24 mouse cellular contexts compared by ENCODE assay signal in the genomic region with DNA sequence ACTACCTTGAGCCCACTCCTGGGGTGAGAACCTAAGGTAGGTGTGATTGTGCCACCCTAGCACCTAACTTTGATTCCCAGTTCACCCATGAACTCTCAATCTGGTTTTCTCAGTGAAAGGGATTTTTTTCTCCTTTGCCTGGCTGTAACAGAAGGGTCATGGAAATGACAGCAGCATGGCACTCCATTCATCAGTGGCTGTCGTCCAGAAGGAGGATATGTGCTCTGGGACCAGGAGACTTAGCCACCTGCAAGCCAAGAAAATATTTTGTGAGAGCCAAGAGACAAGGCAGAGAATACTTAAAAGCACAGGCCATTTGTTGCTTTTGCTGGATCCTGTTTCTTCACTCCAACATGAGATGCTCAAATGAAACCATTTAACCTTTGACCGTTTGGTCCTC. TPM values are rescaled to one million over a fixed set of nuclear protein-coding genes. Genes with fewer than 3 reads are reported as not detected.
"Had no signal": no experiment of that assay in that cellular context is flagged by ENCODE, and none has a peak within 500 bp of the region (broad histone marks: within the 10 kb centered on the region; RNA-seq: fewer than 3 reads in every experiment).

No protein-coding gene starts in this region.

- H3K27ac ChIP-seq: liver, embryonic 15.5 days; lung, embryonic 15.5 days; macrophage; midbrain, embryonic 12.5 days; midbrain, embryonic 15.5 days; neural tube, embryonic 12.5 days; stomach, embryonic 15.5 days; stomach, postnatal 0 days had no signal

- H3K9ac ChIP-seq: liver, embryonic 15.5 days; liver, postnatal 0 days; lung, embryonic 15.5 days; midbrain, embryonic 12.5 days; midbrain, embryonic 15.5 days; neural tube, embryonic 12.5 days; stomach, embryonic 15.5 days had no signal

- H3K4me1 ChIP-seq: liver, embryonic 15.5 days; megakaryocyte, embryonic 14.5 days; neural tube, embryonic 12.5 days; stomach, embryonic 15.5 days had no signal

- H3K9me3 ChIP-seq: liver, embryonic 15.5 days; lung, embryonic 15.5 days; megakaryocyte, embryonic 14.5 days; midbrain, embryonic 12.5 days; midbrain, embryonic 15.5 days; neural tube, embryonic 12.5 days; stomach, embryonic 15.5 days had no signal

- H3K4me2 ChIP-seq: liver, embryonic 15.5 days; lung, embryonic 15.5 days; midbrain, embryonic 12.5 days; midbrain, embryonic 15.5 days; neural tube, embryonic 12.5 days; stomach, embryonic 15.5 days had no signal

- H3K4me3 ChIP-seq: liver, embryonic 15.5 days; lung, embryonic 15.5 days; megakaryocyte, embryonic 14.5 days; midbrain, embryonic 12.5 days; midbrain, embryonic 15.5 days; neural tube, embryonic 12.5 days; stomach, embryonic 15.5 days had no signal

- ATAC-seq: liver, postnatal 0 days; lung, postnatal 0 days; midbrain, embryonic 15.5 days had no signal

- H3K36me3 ChIP-seq: liver, embryonic 15.5 days; lung, embryonic 15.5 days; midbrain, embryonic 12.5 days; midbrain, embryonic 15.5 days; neural tube, embryonic 12.5 days; stomach, embryonic 15.5 days had no signal

- DNase-seq: liver, postnatal 0 days; lung, adult 2 months; lung, postnatal 14 days; lung, postnatal 36 days; right cerebral cortex, postnatal 14 days; thymus, adult 2 months; thymus, postnatal 25 days; thymus, postnatal 4 days had no signal

RNA-seq across cellular contexts. Expression of gene Prlhr, which starts 6.6 kb away (rescaled TPM):
- total RNA-seq: megakaryocyte progenitor cell, adult 5-6 weeks; monocyte, adult 5-6 weeks; neutrophil, adult 5-6 weeks had no signal
- polyA plus RNA-seq: liver, embryonic 15.5 days; liver, postnatal 0 days; lung, adult 2 months; lung, embryonic 15.5 days; lung, postnatal 0 days; macrophage; neural tube, embryonic 12.5 days; spleen, adult 2 months; stomach, embryonic 15.5 days; stomach, postnatal 0 days; testis, adult 2 months; urinary bladder, adult 2 months had no signal
